Mouse (Mus musculus): ENCODE results near the gene P2rx1.

The P2rx1 gene

DNA sequence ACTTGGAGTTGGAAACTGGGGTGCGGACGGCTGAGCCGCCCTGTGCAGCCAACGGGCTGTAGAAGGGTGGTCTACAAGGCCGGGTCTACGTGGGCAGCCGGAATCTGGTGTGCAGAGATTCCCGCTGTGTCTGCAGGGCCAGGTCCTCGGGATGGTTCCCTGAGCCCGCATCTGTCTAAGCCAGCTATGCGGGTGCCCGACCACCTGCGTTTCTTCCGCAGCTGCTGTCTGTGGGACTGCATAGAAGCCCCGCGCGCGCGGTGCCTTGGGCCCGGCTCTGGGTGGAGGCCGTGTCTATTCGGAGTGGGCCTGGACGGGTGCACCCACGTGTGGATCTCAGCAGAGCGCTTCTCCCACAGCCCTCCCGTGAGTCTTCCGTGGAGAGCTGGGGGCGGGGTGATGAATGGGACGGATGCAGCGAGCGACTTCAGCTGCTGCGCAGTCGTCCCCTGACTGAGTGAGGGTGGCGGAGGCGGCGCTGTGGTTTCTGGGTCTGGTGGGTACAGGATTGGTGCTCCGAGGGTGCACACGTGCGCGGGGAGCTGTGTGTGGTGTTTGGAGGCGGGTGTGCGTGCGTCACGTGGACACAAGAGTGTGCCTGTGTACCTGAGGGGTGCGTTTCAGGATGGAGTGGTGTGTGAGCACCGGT is 20.4 kb downstream of the P2rx1 start:
- peak; percentile 15; the same call in 1 of the 2 replicates for ATAC-seq (ENCODE audit: insufficient number of reproducible peaks, low FRiP score, low TSS enrichment)

GRCm38 (mm10) chr11:73020953-73021800 is 22.3 kb downstream of the P2rx1 start:
- no peak for ATAC-seq (ENCODE audit: insufficient number of reproducible peaks, low FRiP score, low TSS enrichment)

GRCm38 (mm10) chr11:73023099-73023498 is 24.2 kb downstream of the P2rx1 start:
- peak; percentile 45; the same call in 1 of the 2 replicates for ATAC-seq (ENCODE audit: insufficient number of reproducible peaks, low FRiP score, low TSS enrichment)

DNA sequence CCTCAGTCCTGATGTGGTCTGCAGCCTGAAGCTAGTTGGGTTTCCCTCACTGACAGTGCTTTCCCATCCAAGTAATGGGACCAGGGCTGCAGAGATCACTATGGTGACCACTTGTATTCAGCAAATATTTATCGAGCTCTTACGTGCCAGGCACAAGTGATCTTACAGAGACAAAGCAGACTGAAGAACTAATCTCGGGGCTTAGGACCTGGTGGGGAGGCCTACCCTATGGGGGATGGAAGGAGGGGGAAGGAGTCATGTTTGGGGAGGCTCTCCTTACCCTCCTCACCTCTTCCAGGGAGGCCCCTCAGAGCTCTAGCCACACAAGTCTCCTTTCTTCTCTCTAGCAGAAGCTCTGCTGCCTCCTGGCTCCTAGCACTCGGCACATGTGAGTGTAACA is 24.9 kb downstream of the P2rx1 start:
- no peak for ATAC-seq (ENCODE audit: insufficient number of reproducible peaks, low FRiP score, low TSS enrichment)

GRCm38 (mm10) chr11:73024236-73024904 is 25.5 kb downstream of the P2rx1 start:
- ATAC-seq (ENCODE audit: insufficient number of reproducible peaks, low FRiP score, low TSS enrichment), result no peak

- no peak for ATAC-seq (ENCODE audit: insufficient number of reproducible peaks, low FRiP score, low TSS enrichment)
These were observed 28.1 kb downstream of the P2rx1 start for GRCm38 (mm10) chr11:73026961-73027360.

DNA sequence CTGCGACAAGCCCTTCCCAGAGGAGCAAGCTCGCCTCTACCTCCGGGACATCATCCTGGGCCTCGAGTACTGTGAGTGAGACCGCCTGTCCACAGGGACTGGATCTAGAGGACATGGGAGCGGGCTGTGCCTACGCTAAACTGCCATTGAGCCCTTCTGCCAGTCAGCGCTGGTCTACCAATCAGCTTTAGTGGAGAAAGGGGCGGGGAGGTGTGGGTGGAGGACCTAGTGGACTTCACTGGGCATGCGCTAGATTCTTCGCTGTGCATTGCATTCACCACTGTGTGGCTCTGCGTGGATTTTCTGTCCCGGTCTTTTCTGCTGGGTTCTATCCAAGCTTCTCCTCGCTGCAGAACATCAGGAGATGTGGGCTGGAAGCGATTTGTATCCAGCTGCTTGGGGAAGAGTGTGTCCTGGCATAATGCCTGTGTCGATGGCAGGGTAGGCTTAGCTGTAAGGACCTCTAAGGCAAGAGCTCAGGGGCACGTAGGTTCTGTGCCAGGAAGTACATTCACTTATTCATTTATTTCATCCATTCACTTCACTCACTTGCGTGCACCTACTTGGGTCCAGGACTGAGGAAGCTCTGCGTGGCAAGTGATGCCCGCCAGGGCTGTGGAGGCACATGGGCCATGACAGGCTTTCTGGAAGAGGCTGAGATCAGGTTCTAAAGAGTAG is 32.1 kb downstream of the P2rx1 start:
- peak; percentile 95 for ATAC-seq (ENCODE audit: insufficient number of reproducible peaks, low FRiP score, low TSS enrichment)

- no peak for ATAC-seq (ENCODE audit: insufficient number of reproducible peaks, low FRiP score, low TSS enrichment)
These were observed 32.6 kb downstream of the P2rx1 start for GRCm38 (mm10) chr11:73031536-73031935.

- no peak for ATAC-seq (ENCODE audit: insufficient number of reproducible peaks, low FRiP score, low TSS enrichment)
These were observed 37.2 kb downstream of the P2rx1 start for GRCm38 (mm10) chr11:73036077-73036476.

GRCm38 (mm10) chr11:73036889-73037288 is 38.0 kb downstream of the P2rx1 start:
- ATAC-seq (ENCODE audit: insufficient number of reproducible peaks, low FRiP score, low TSS enrichment), result no peak

DNA sequence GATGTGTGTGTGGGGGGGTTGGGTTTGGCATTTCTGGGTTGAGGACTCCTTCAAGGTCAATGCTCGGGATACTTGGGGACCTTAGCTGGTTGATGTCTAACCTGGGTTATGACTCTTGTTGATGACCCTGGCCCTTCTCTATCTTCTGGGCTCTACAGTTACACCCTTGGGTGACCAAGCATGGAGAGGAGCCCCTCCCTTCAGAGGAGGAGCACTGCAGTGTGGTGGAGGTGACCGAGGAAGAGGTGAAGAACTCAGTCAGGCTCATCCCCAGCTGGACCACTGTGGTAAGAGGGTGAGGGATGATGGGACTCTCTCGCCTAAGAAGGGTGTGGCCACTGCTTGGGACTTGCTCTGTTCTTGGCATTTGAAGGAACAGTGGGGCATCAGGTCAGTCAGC is 38.8 kb downstream of the P2rx1 start:
- ATAC-seq (ENCODE audit: insufficient number of reproducible peaks, low FRiP score, low TSS enrichment), result no peak

DNA sequence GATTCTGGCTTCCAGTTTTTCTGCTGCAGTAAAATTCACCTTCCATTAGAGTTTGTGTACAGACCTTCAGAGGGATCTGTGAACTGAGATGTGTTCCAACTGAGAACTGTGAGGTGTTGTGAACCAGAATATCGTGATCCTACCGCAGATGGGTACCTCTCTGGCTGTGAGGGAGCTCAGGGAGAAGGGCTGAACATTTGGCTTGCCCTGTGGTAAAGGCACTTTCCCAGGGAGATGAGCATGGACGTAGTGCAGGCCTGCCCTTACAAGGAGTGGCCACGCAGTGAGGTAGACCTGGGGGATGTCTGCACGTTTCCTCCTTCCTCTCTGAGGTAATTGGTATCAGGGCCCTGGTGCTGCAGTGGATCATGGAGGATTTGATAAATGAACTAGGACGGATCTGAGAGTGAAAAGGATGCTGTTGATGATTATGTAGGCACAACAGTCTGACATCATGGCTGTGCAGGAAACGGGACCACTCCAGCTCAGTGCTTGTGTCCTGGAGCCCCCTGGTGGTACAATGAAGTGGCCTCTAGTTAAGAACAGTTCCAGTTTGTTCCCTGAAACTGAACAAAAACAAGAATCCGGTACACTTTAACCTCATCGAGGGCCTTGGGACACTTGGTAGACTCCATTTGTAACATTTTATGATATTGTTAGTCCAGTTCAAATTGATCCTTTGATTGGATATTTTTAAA is 40.3 kb downstream of the P2rx1 start:
- no peak for ATAC-seq (ENCODE audit: insufficient number of reproducible peaks, low FRiP score, low TSS enrichment)

GRCm38 (mm10) chr11:73044229-73044755 is 45.4 kb downstream of the P2rx1 start:
- ATAC-seq (ENCODE audit: insufficient number of reproducible peaks, low FRiP score, low TSS enrichment), result no peak

DNA sequence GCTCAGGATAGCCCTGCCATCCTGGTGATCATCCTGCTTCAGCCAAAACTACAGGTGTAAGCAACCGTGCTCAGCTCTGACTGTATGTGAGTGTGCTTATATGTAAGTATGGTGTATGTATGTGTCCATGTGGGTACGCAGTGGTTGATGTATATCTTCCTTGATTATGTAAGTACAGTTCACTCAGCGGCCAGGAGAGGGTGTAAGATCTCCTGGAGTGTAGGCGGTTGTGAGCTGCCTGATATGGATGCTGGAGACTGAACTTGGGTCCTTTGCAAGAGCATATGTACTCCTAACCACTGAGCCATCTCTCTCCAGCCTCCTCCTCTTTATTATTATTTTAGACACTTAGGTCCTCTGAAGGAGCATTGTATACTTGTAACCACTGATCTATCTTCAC is 45.9 kb downstream of the P2rx1 start:
- no peak for ATAC-seq (ENCODE audit: insufficient number of reproducible peaks, low FRiP score, low TSS enrichment)

GRCm38 (mm10) chr11:73047542-73047996 is 48.7 kb downstream of the P2rx1 start, which contains the start of gene Ncbp3:
Ncbp3 (plus strand) TSS chr11:73047783.
- ATAC-seq (ENCODE audit: insufficient number of reproducible peaks, low FRiP score, low TSS enrichment), result peak; percentile 95

DNA sequence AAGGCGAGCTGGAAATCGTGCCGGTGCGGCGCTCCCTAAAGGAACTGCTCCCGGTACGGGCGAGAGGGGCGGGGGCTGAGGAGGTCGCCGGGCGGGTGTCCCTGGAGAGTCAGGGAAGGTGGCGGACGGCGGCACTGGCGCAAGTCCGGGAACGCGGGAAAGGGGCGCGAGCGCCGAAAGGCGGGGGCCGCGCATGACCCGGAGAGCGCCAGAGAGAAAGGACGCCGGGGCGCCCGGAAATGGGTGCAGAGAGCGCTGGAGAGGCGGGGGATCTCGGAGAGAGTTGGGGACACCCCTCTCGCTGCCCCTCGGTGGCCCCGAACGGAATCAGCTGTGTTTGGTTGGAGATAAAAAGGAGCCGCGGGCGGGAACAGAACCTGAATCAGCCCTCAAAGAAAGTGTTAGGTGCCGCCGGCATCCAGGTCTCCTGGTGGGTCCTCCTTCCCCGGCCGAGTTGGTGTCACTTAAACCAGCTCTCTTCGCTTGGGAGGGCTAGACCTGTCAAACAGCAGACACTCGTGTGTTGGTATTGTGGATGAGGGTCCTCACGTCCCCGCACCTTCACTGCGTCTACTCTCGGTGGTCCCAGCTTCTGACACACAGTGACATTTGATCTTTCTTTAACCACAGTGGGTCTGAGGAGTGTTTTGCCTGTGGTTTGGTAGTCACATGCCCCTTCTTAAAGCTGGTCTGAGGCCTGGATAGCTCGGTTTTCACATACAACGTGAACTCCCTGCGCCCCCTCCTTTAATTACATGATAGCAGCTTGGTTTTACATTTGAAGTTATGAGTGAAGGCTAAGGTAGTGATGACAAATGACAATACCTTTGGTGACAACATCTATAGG is 49.4 kb downstream of the P2rx1 start:
- peak; percentile 6; the same call in 1 of the 2 replicates for ATAC-seq (ENCODE audit: insufficient number of reproducible peaks, low FRiP score, low TSS enrichment)

- ATAC-seq (ENCODE audit: insufficient number of reproducible peaks, low FRiP score, low TSS enrichment), result no peak
These were observed 50.4 kb downstream of the P2rx1 start for GRCm38 (mm10) chr11:73049335-73049734.

DNA sequence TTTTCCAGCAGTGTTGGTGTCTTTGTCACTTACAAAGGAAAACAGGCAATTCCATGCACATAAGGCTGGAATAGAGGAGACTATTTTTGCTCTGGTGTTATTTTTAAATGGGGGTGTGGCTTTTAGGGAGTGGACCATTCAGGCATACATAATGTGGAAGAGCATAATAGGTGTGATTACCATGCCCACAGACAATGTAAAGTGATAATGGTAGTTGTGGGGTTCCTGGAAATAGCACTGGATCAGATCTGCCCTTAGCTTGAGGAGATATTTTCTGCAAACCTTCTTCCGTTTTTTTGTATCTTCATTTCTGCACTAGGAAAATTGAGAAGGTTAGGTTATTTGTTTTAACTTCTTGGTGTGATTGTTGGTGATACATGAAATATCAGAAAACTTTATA is 53.9 kb downstream of the P2rx1 start:
- no peak for ATAC-seq (ENCODE audit: insufficient number of reproducible peaks, low FRiP score, low TSS enrichment)

GRCm38 (mm10) chr11:73057701-73058100 is 58.8 kb downstream of the P2rx1 start:
- no peak for ATAC-seq (ENCODE audit: insufficient number of reproducible peaks, low FRiP score, low TSS enrichment)

Measured in cerebellum, adult (tissue).